Mouse (Mus musculus): ENCODE data around the gene Aco2. TPM values are rescaled to one million over a fixed set of nuclear protein-coding genes. Genes with fewer than 3 reads are reported as not detected.
A peak's percentile ranks its signal among the peaks of the same experiment; 100 is the strongest.
"Not testable (repeated sequence)": the region's sequence is repeated elsewhere in the genome, so short reads cannot be mapped to it uniquely, and the experiment has no call there.

Aco2 gene
- polyA plus RNA-seq, 1 experiment from 2014 or later = 636 TPM

- H3K4me1 ChIP-seq (replicated peaks); H3K9me3 ChIP-seq (replicated peaks); H3K4me3 ChIP-seq; ATAC-seq (replicated peaks; ENCODE audit: insufficient number of reproducible peaks, insufficient read depth, low FRiP score, low read depth); H3K9ac ChIP-seq; H3K27ac ChIP-seq; H3K4me2 ChIP-seq; H3K27me3 ChIP-seq: not testable (repeated sequence)
- WGBS = 83% methylated on average over 4 of the region's 4 CpGs
- peaks cover 95% of the 10 kb centered on the region for H3K36me3 ChIP-seq
These were observed 36.7 kb downstream of the Aco2 start for GRCm38 (mm10) chr15:81908767-81909166.

GRCm38 (mm10) chr15:81912498-81912897 lies 40.4 kb downstream of the Aco2 start:
- peaks cover 84% of the 10 kb centered on the region for H3K36me3 ChIP-seq
- no peak overlapping the region for H3K4me3 ChIP-seq
- no peaks in the 10 kb centered on the region for H3K27me3 ChIP-seq
- H3K27ac ChIP-seq = no peak overlapping the region
- WGBS = 57% methylated on average over 2 of the region's 2 CpGs
- H3K4me2 ChIP-seq = no peak overlapping the region
- no peak overlapping the region for H3K9ac ChIP-seq
- no peaks in the 10 kb centered on the region for H3K4me1 ChIP-seq (replicated peaks)
- no peak for ATAC-seq (replicated peaks; ENCODE audit: insufficient number of reproducible peaks, insufficient read depth, low FRiP score, low read depth)
- H3K9me3 ChIP-seq (replicated peaks) = no peaks in the 10 kb centered on the region

GRCm38 (mm10) chr15:81914668-81915067 lies 42.6 kb downstream of the Aco2 start:
- Histone ChIP-seq H3K4me1 (replicated peaks) (no peaks in the 10 kb centered on the region; the same call in 1 of the 2 replicates), H3K9ac (no peak overlapping the region), H3K4me3 (no peak overlapping the region), H3K27me3 (no peaks in the 10 kb centered on the region), H3K4me2 (no peak overlapping the region), H3K27ac (no peak overlapping the region), H3K9me3 (replicated peaks) (no peaks in the 10 kb centered on the region), H3K36me3 (peaks cover 64% of the 10 kb centered on the region)
- ATAC-seq (replicated peaks; ENCODE audit: insufficient number of reproducible peaks, insufficient read depth, low FRiP score, low read depth) = no peak
- WGBS = 72% methylated on average over 5 of the region's 5 CpGs

GRCm38 (mm10) chr15:81915663-81916062 lies 43.6 kb downstream of the Aco2 start:
- WGBS = 69% methylated on average over 5 of the region's 5 CpGs
- H3K27me3 ChIP-seq = no peaks in the 10 kb centered on the region
- no peak for ATAC-seq (replicated peaks; ENCODE audit: insufficient number of reproducible peaks, insufficient read depth, low FRiP score, low read depth)
- H3K4me1 ChIP-seq (replicated peaks) = no peaks in the 10 kb centered on the region; the same call in 1 of the 2 replicates
- no peaks in the 10 kb centered on the region for H3K9me3 ChIP-seq (replicated peaks)
- no peak overlapping the region for H3K27ac ChIP-seq
- no peak overlapping the region for H3K9ac ChIP-seq
- no peak overlapping the region for H3K4me2 ChIP-seq
- peaks cover 54% of the 10 kb centered on the region for H3K36me3 ChIP-seq
- H3K4me3 ChIP-seq = no peak overlapping the region

GRCm38 (mm10) chr15:81917201-81917600 lies 45.1 kb downstream of the Aco2 start:
- no peaks in the 10 kb centered on the region for H3K27me3 ChIP-seq
- peaks cover 40% of the 10 kb centered on the region for H3K36me3 ChIP-seq
- WGBS = 82% methylated on average over 12 of the region's 12 CpGs
- H3K9ac ChIP-seq = no peak overlapping the region
- H3K9me3 ChIP-seq (replicated peaks) = no peaks in the 10 kb centered on the region
- H3K4me1 ChIP-seq (replicated peaks) = no peaks in the 10 kb centered on the region; the same call in 1 of the 2 replicates
- no peak for ATAC-seq (replicated peaks; ENCODE audit: insufficient number of reproducible peaks, insufficient read depth, low FRiP score, low read depth)
- no peak overlapping the region for H3K4me2 ChIP-seq
- no peak overlapping the region for H3K27ac ChIP-seq
- H3K4me3 ChIP-seq = no peak overlapping the region

GRCm38 (mm10) chr15:81917621-81918463 lies 45.7 kb downstream of the Aco2 start:
- Histone ChIP-seq H3K9ac (no peak overlapping the region), H3K27me3 (no peaks in the 10 kb centered on the region), H3K9me3 (replicated peaks) (no peaks in the 10 kb centered on the region), H3K4me2 (no peak overlapping the region), H3K36me3 (peaks cover 34% of the 10 kb centered on the region), H3K27ac (no peak overlapping the region), H3K4me1 (replicated peaks) (no peaks in the 10 kb centered on the region; the same call in 1 of the 2 replicates), H3K4me3 (no peak overlapping the region)
- peak; percentile 45; the same call in 1 of the 2 replicates for ATAC-seq (replicated peaks; ENCODE audit: insufficient number of reproducible peaks, insufficient read depth, low FRiP score, low read depth)
- WGBS = 56% methylated on average over 6 of the region's 6 CpGs

- WGBS = 67% methylated on average over 5 of the region's 5 CpGs
- H3K9ac ChIP-seq = no peak overlapping the region
These were observed 47.0 kb downstream of the Aco2 start for GRCm38 (mm10) chr15:81919062-81919461.

GRCm38 (mm10) chr15:81920546-81921217 lies 48.6 kb downstream of the Aco2 start:
- Histone ChIP-seq H3K9me3 (replicated peaks) (no peaks in the 10 kb centered on the region), H3K27me3 (no peaks in the 10 kb centered on the region), H3K9ac (no peak overlapping the region), H3K4me2 (no peak overlapping the region), H3K4me3 (no peak overlapping the region), H3K4me1 (replicated peaks) (peaks cover 14% of the 10 kb centered on the region), H3K36me3 (peaks cover 5% of the 10 kb centered on the region; the same call in 1 of the 2 replicates), H3K27ac (no peak overlapping the region)
- ATAC-seq (replicated peaks; ENCODE audit: insufficient number of reproducible peaks, insufficient read depth, low FRiP score, low read depth) = no peak
- WGBS = 75% methylated on average over 10 of the region's 10 CpGs

More at GRCm38 (mm10) chr15:81919062-81919461, 47.0 kb downstream of the Aco2 start:
- no peaks in the 10 kb centered on the region for H3K9me3 ChIP-seq (replicated peaks)
- no peaks in the 10 kb centered on the region for H3K27me3 ChIP-seq
- peaks cover 22% of the 10 kb centered on the region for H3K36me3 ChIP-seq
- H3K4me2 ChIP-seq = no peak overlapping the region
- H3K4me1 ChIP-seq (replicated peaks) = no peaks in the 10 kb centered on the region; the same call in 1 of the 2 replicates
- ATAC-seq (replicated peaks; ENCODE audit: insufficient number of reproducible peaks, insufficient read depth, low FRiP score, low read depth) = no peak
- H3K27ac ChIP-seq = no peak overlapping the region
- H3K4me3 ChIP-seq = no peak overlapping the region

GRCm38 (mm10) chr15:81921255-81921654 lies 49.1 kb downstream of the Aco2 start:
- 70% methylated on average over 5 of the region's 5 CpGs for WGBS
- Histone ChIP-seq H3K4me3 (no peak overlapping the region), H3K9ac (no peak overlapping the region), H3K27me3 (no peaks in the 10 kb centered on the region), H3K36me3 (no peaks in the 10 kb centered on the region; the same call in 1 of the 2 replicates), H3K27ac (no peak overlapping the region), H3K4me2 (no peak overlapping the region), H3K9me3 (replicated peaks) (no peaks in the 10 kb centered on the region), H3K4me1 (replicated peaks) (peaks cover 18% of the 10 kb centered on the region)
- no peak for ATAC-seq (replicated peaks; ENCODE audit: insufficient number of reproducible peaks, insufficient read depth, low FRiP score, low read depth)

- H3K4me3 ChIP-seq = peak overlapping the region; percentile 81
- H3K27ac ChIP-seq = no peak overlapping the region
- peak overlapping the region; percentile 98 for H3K4me2 ChIP-seq
- 78% methylated on average over 11 of the region's 11 CpGs for WGBS
- no peak for ATAC-seq (replicated peaks; ENCODE audit: insufficient number of reproducible peaks, insufficient read depth, low FRiP score, low read depth)
- no peaks in the 10 kb centered on the region for H3K36me3 ChIP-seq
- H3K4me1 ChIP-seq (replicated peaks) = peaks cover 25% of the 10 kb centered on the region
- no peaks in the 10 kb centered on the region for H3K9me3 ChIP-seq (replicated peaks)
- H3K27me3 ChIP-seq = no peaks in the 10 kb centered on the region
- peak overlapping the region; percentile 77; the same call in 1 of the 2 replicates for H3K9ac ChIP-seq
These were observed 52.8 kb downstream of the Aco2 start for GRCm38 (mm10) chr15:81924933-81925332.

GRCm38 (mm10) chr15:81925760-81926445 lies 53.8 kb downstream of the Aco2 start, which contains the start of gene Polr3h:
Polr3h (minus strand) TSS chr15:81926240.
- peak within 1 kb of the TSS; percentile 98 for H3K4me2 ChIP-seq
- no peaks in the 10 kb centered on the region for H3K27me3 ChIP-seq
- ATAC-seq (replicated peaks; ENCODE audit: insufficient number of reproducible peaks, insufficient read depth, low FRiP score, low read depth) = peak; percentile 96
- H3K4me1 ChIP-seq (replicated peaks) = peaks cover 25% of the 10 kb centered on the region
- peak within 1 kb of the TSS; percentile 64; the same call in 1 of the 2 replicates for H3K27ac ChIP-seq
- H3K4me3 ChIP-seq = peak within 1 kb of the TSS; percentile 81
- H3K36me3 ChIP-seq = no peaks in the 10 kb centered on the region
- WGBS = under 1% methylated on average over 54 of the region's 54 CpGs
- no peaks in the 10 kb centered on the region for H3K9me3 ChIP-seq (replicated peaks)
- peak within 1 kb of the TSS; percentile 77 for H3K9ac ChIP-seq
